Mouse (Mus musculus) small intestine, adult 10 weeks (tissue): ENCODE data around the gene Ubc. TPM values are rescaled to one million over a fixed set of nuclear protein-coding genes. Genes with fewer than 3 reads are reported as not detected.

Experiments
- polyA plus RNA-seq: library from polyadenylated mRNA; stranded (reverse); fragments of 350-450 nt; fragmentation: Illumina TruSeq; extraction: RNeasy Lipid Tissue Mini Kit (QIAGEN cat#74804); gene quantifications from one replicate; pipeline ENCODE4 v1.2.3, GENCODE M21; 2014; ENCODE audit warnings: low replicate concordance

Ubc gene
- polyA plus RNA-seq = 9.7 TPM

GRCm38 (mm10) chr5:125389579-125390441, at the start of gene Ubc:
TSS of gene Ubc (minus strand) at chr5:125390202.

GRCm38 (mm10) chr5:125433793-125434337, 43.9 kb upstream of the Ubc start, which contains the start of gene Dhx37:
TSS of gene Dhx37 (minus strand) at chr5:125434121.

GRCm38 (mm10) chr5:125389131-125389578, 847 bp downstream of the Ubc start, which contains the start of gene Gm10382:
TSS of gene Gm10382 (plus strand) at chr5:125389322.

GRCm38 (mm10) chr5:125340547-125341262, 49.3 kb downstream of the Ubc start, which contains the start of gene Scarb1:
TSS of gene Scarb1 (minus strand) at chr5:125341094.

Other genes starting within 250 kb of the Ubc start
- gene Ncor2, start 211.0 kb downstream of the Ubc start, polyA plus RNA-seq = not detected
- gene Scarb1, start 49.1 kb downstream of the Ubc start, polyA plus RNA-seq = 1.9 TPM
- not detected for gene Gm10382, start 880 bp downstream of the Ubc start, polyA plus RNA-seq
- gene Dhx37, start 43.9 kb upstream of the Ubc start, polyA plus RNA-seq = 2.7 TPM
- gene Bri3bp, start 51.4 kb upstream of the Ubc start, polyA plus RNA-seq = 15.9 TPM
- gene Aacs, start 85.6 kb upstream of the Ubc start, polyA plus RNA-seq = 1.2 TPM
- gene Tmem132b, start 141.6 kb upstream of the Ubc start, polyA plus RNA-seq = 0.07 TPM